Mouse (Mus musculus) testis, adult 2 months (tissue): ENCODE data around the gene Aars2.

Experiments
- CTCF ChIP-seq: fragments of 200-500 bp; IDR thresholded peaks from 2 replicates; pipeline ENCODE4 v1.5.1; 2012; ENCODE audit warnings: low read depth, mild to moderate bottlenecking, inconsistent platforms, low read length, moderate library complexity; ENCODE audit not compliant: control insufficient read depth, insufficient read depth, insufficient replicate concordance
- POLR2A ChIP-seq: fragments of 200-500 bp; IDR thresholded peaks from 2 replicates; pipeline ENCODE4 v1.6.1; 2012; ENCODE audit warnings: low read depth, mild to moderate bottlenecking, inconsistent platforms, low read length, moderate library complexity; ENCODE audit not compliant: control insufficient read depth

GRCm38 (mm10) chr17:45550253-45550652 lies 43.6 kb downstream of the Aars2 start:
- TF ChIP-seq CTCF (no peak), POLR2A (no peak)
